Mouse (Mus musculus): ENCODE results near the gene 4930402H24Rik. TPM values are rescaled to one million over a fixed set of nuclear protein-coding genes. Genes with fewer than 3 reads are reported as not detected.

The 4930402H24Rik gene
- polyA plus RNA-seq, 1 experiment from 2014 or later, result 15.6 TPM

- no peaks in the 10 kb centered on the region for H3K27me3 ChIP-seq (replicated peaks; ENCODE audit: insufficient read depth, low read length)
- 82% methylated on average over 6 of the region's 6 CpGs for WGBS
- DNase-seq (ENCODE audit: low spot score), result no peak
- H3K4me3 ChIP-seq (ENCODE audit: low read depth, low read length), result no peak overlapping the region
- TF ChIP-seq EP300 (IDR thresholded peaks at IDR 0.05), result no peak
- ATAC-seq, result no peak
- peaks cover 24% of the 10 kb centered on the region; the same call in 1 of the 2 replicates for H3K36me3 ChIP-seq (ENCODE audit: insufficient read depth, low read length)
- no peak overlapping the region for H3K4me2 ChIP-seq (replicated peaks; ENCODE audit: low read depth, low read length)
- H3K9ac ChIP-seq (replicated peaks; ENCODE audit: low read depth), result no peak overlapping the region
- no peaks in the 10 kb centered on the region for H3K9me3 ChIP-seq (ENCODE audit: low read length)
- no peaks in the 10 kb centered on the region for H3K4me1 ChIP-seq (ENCODE audit: insufficient read depth, low read depth, low read length)
- H3K27ac ChIP-seq (ENCODE audit: low read length), result no peak overlapping the region
Observed at GRCm38 (mm10) chr2:130738019-130738418, 168.2 kb downstream of the 4930402H24Rik start.

GRCm38 (mm10) chr2:130735281-130735680, 170.9 kb downstream of the 4930402H24Rik start:
- no peak overlapping the region for H3K27ac ChIP-seq (ENCODE audit: low read length)
- no peak for ATAC-seq
- DNase-seq (ENCODE audit: low spot score), result no peak
- WGBS, result 83% methylated on average over 5 of the region's 5 CpGs
- no peak overlapping the region for H3K9ac ChIP-seq (replicated peaks; ENCODE audit: low read depth)
- H3K36me3 ChIP-seq (ENCODE audit: insufficient read depth, low read length), result peaks cover 22% of the 10 kb centered on the region
- H3K27me3 ChIP-seq (replicated peaks; ENCODE audit: insufficient read depth, low read length), result no peaks in the 10 kb centered on the region
- no peaks in the 10 kb centered on the region for H3K9me3 ChIP-seq (ENCODE audit: low read length)
- no peak for TF ChIP-seq CTCF (IDR thresholded peaks at IDR 0.05)
- no peak for TF ChIP-seq EP300 (IDR thresholded peaks at IDR 0.05)
- no peak overlapping the region for H3K4me3 ChIP-seq (ENCODE audit: low read depth, low read length)
- no peaks in the 10 kb centered on the region for H3K4me1 ChIP-seq (ENCODE audit: insufficient read depth, low read depth, low read length)
- H3K4me2 ChIP-seq (replicated peaks; ENCODE audit: low read depth, low read length), result no peak overlapping the region

- Histone ChIP-seq H3K27me3 (replicated peaks; ENCODE audit: insufficient read depth, low read length) (no peaks in the 10 kb centered on the region), H3K4me2 (replicated peaks; ENCODE audit: low read depth, low read length) (no peak overlapping the region), H3K4me1 (ENCODE audit: insufficient read depth, low read depth, low read length) (no peaks in the 10 kb centered on the region), H3K36me3 (ENCODE audit: insufficient read depth, low read length) (peaks cover 27% of the 10 kb centered on the region), H3K9ac (replicated peaks; ENCODE audit: low read depth) (no peak overlapping the region), H3K27ac (ENCODE audit: low read length) (no peak overlapping the region), H3K4me3 (ENCODE audit: low read depth, low read length) (no peak overlapping the region), H3K9me3 (ENCODE audit: low read length) (no peaks in the 10 kb centered on the region)
- TF ChIP-seq CTCF (IDR thresholded peaks at IDR 0.05), result no peak
- no peak for TF ChIP-seq EP300 (IDR thresholded peaks at IDR 0.05)
- ATAC-seq, result no peak
- WGBS, result 97% methylated on average over 2 of the region's 3 CpGs
- no peak for DNase-seq (ENCODE audit: low spot score)
Observed at GRCm38 (mm10) chr2:130733444-130733843, 172.8 kb downstream of the 4930402H24Rik start.

- 65% methylated on average over 5 of the region's 5 CpGs for WGBS
- Histone ChIP-seq H3K27ac (ENCODE audit: low read length) (no peak overlapping the region), H3K36me3 (ENCODE audit: insufficient read depth, low read length) (peaks cover 34% of the 10 kb centered on the region), H3K4me1 (ENCODE audit: insufficient read depth, low read depth, low read length) (no peaks in the 10 kb centered on the region), H3K9ac (replicated peaks; ENCODE audit: low read depth) (no peak overlapping the region), H3K4me3 (ENCODE audit: low read depth, low read length) (no peak overlapping the region), H3K4me2 (replicated peaks; ENCODE audit: low read depth, low read length) (no peak overlapping the region), H3K27me3 (replicated peaks; ENCODE audit: insufficient read depth, low read length) (no peaks in the 10 kb centered on the region), H3K9me3 (ENCODE audit: low read length) (no peaks in the 10 kb centered on the region)
- TF ChIP-seq EP300 (IDR thresholded peaks at IDR 0.05), result no peak
- TF ChIP-seq CTCF (IDR thresholded peaks at IDR 0.05), result no peak
- DNase-seq (ENCODE audit: low spot score) (no peak), ATAC-seq (no peak)
Observed at GRCm38 (mm10) chr2:130731855-130732254, 174.4 kb downstream of the 4930402H24Rik start.

GRCm38 (mm10) chr2:130730746-130731145, 175.5 kb downstream of the 4930402H24Rik start:
- Histone ChIP-seq H3K9me3 (ENCODE audit: low read length) (no peaks in the 10 kb centered on the region), H3K4me3 (ENCODE audit: low read depth, low read length) (no peak overlapping the region), H3K27ac (ENCODE audit: low read length) (no peak overlapping the region), H3K27me3 (replicated peaks; ENCODE audit: insufficient read depth, low read length) (no peaks in the 10 kb centered on the region), H3K9ac (replicated peaks; ENCODE audit: low read depth) (no peak overlapping the region), H3K4me2 (replicated peaks; ENCODE audit: low read depth, low read length) (no peak overlapping the region), H3K4me1 (ENCODE audit: insufficient read depth, low read depth, low read length) (no peaks in the 10 kb centered on the region), H3K36me3 (ENCODE audit: insufficient read depth, low read length) (peaks cover 38% of the 10 kb centered on the region)
- 86% methylated on average over 9 of the region's 9 CpGs for WGBS
- ATAC-seq (peak; percentile 57), DNase-seq (ENCODE audit: low spot score) (peak; percentile 33)
- TF ChIP-seq EP300 (IDR thresholded peaks at IDR 0.05), result no peak
- no peak for TF ChIP-seq CTCF (IDR thresholded peaks at IDR 0.05)

GRCm38 (mm10) chr2:130728906-130729585, 177.2 kb downstream of the 4930402H24Rik start:
- peaks cover 43% of the 10 kb centered on the region for H3K36me3 ChIP-seq (ENCODE audit: insufficient read depth, low read length)
- H3K27me3 ChIP-seq (replicated peaks; ENCODE audit: insufficient read depth, low read length), result no peaks in the 10 kb centered on the region
- H3K4me1 ChIP-seq (ENCODE audit: insufficient read depth, low read depth, low read length), result no peaks in the 10 kb centered on the region
- no peak overlapping the region for H3K4me2 ChIP-seq (replicated peaks; ENCODE audit: low read depth, low read length)
- no peaks in the 10 kb centered on the region for H3K9me3 ChIP-seq (ENCODE audit: low read length)
- H3K4me3 ChIP-seq (ENCODE audit: low read depth, low read length), result no peak overlapping the region
- TF ChIP-seq EP300 (IDR thresholded peaks at IDR 0.05) (no peak), CTCF (IDR thresholded peaks at IDR 0.05) (no peak)
- DNase-seq (ENCODE audit: low spot score) (no peak), ATAC-seq (no peak)
- 88% methylated on average over 2 of the region's 2 CpGs for WGBS
- H3K27ac ChIP-seq (ENCODE audit: low read length), result no peak overlapping the region
- no peak overlapping the region for H3K9ac ChIP-seq (replicated peaks; ENCODE audit: low read depth)

Measured in lung, postnatal 0 days (tissue).